Mouse (Mus musculus) neural tube, embryonic 14.5 days (tissue): ENCODE measurements around the gene Nup160. TPM values are rescaled to one million over a fixed set of nuclear protein-coding genes. Genes with fewer than 3 reads are reported as not detected.

Experiments
- ATAC-seq: fragments of 200-750 bp; cut with Nextera tagmentation; 2 replicates; pipeline ENCODE4 v1.8.0; 2017; ENCODE audit warnings: low read depth, mild to moderate bottlenecking, moderate TSS enrichment, moderate library complexity
- H3K27ac ChIP-seq: fragments of 300-500 bp; sonication (generic); 2 replicates; pipeline ENCODE4 v1.5.1; 2014; ENCODE audit warnings: low read depth, mild to moderate bottlenecking, control low read depth, low read length, moderate library complexity, mixed read lengths
- H3K27me3 ChIP-seq: fragments of 300-500 bp; sonication (generic); 2 replicates; pipeline ENCODE4 v1.6.1; 2014; ENCODE audit warnings: low read length; ENCODE audit not compliant: control insufficient read depth, insufficient read depth
- H3K36me3 ChIP-seq: fragments of 300-500 bp; sonication (generic); 2 replicates; pipeline ENCODE4 v1.6.1; 2014; ENCODE audit warnings: low read length, mixed read lengths; ENCODE audit not compliant: control insufficient read depth, insufficient read depth
- H3K4me1 ChIP-seq: fragments of 300-500 bp; sonication (generic); 2 replicates; pipeline ENCODE4 v1.6.1; 2014; ENCODE audit warnings: low read length; ENCODE audit not compliant: control insufficient read depth, insufficient read depth
- H3K4me2 ChIP-seq: fragments of 300-500 bp; sonication (generic); 2 replicates; pipeline ENCODE4 v1.6.1; 2014; ENCODE audit warnings: mild to moderate bottlenecking, low read depth, low read length, control low read depth
- H3K4me3 ChIP-seq: fragments of 300-500 bp; sonication (generic); 2 replicates; pipeline ENCODE4 v1.5.1; 2014; ENCODE audit warnings: low read depth, low read length, control low read depth, mixed read lengths
- H3K9ac ChIP-seq: fragments of 300-500 bp; sonication (generic); replicated peaks from 2 replicates; pipeline ENCODE4 v1.6.1; 2014; ENCODE audit warnings: low read depth, mild to moderate bottlenecking, control low read depth, low read length, mixed read lengths
- H3K9me3 ChIP-seq: fragments of 300-500 bp; sonication (generic); 2 replicates; pipeline ENCODE4 v1.6.1; 2016; ENCODE audit warnings: low read length; ENCODE audit not compliant: control insufficient read depth
- WGBS: fragments of 180-500 bp; shearing (Covaris S2); extraction: QIAGEN DNeasy Blood & Tissue Kit; methylation state at CpG from one replicate; pipeline ENCODE4 v1.1.7; 2014; 5-methylcytosine and 5-hydroxymethylcytosine counted together
- polyA plus RNA-seq: library from polyadenylated mRNA; unstranded; fragments of >200 nt; fragmentation: Nextera tagmentation; extraction: Ambion mirVana; gene quantifications from 2 replicates; pipeline ENCODE4 v1.2.1, GENCODE M21; 2014

The Nup160 gene
- polyA plus RNA-seq, 1 experiment from 2014 or later = 29.2 TPM

DNA sequence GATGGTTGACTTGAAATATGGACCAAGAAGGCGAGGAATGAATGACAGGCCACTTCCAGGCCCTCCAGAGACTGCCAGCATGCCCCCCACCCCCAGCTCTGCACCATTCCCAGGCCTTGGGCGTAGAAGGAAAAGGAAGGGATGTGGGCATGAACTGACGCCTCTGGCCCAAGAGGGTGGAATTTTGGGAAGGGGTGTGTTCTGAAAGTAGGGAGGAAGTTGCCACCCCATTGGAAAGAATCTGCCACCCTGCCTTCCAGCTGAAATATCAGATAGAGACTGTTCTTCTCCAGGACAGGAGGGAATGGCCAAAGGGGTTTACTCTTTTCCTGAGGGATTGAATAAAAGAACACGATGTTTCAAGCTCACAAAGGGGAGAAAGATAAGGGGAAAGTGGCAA is 18.4 kb upstream of the Nup160 start:
- Histone ChIP-seq H3K4me2 (no peak overlapping the region), H3K4me1 (no peaks in the 10 kb centered on the region), H3K4me3 (no peak overlapping the region), H3K27me3 (no peaks in the 10 kb centered on the region), H3K9ac (no peak overlapping the region), H3K36me3 (no peaks in the 10 kb centered on the region), H3K27ac (no peak overlapping the region), H3K9me3 (no peaks in the 10 kb centered on the region)
- 89% methylated on average over 4 of the region's 4 CpGs for WGBS
- ATAC-seq = no peak

- H3K27me3 ChIP-seq = no peaks in the 10 kb centered on the region
- no peak overlapping the region for H3K4me3 ChIP-seq
- H3K9me3 ChIP-seq = no peaks in the 10 kb centered on the region
- WGBS = 89% methylated on average over 1 of the region's 1 CpGs
- no peak overlapping the region for H3K9ac ChIP-seq
- no peak for ATAC-seq
- H3K4me1 ChIP-seq = no peaks in the 10 kb centered on the region
- H3K27ac ChIP-seq = no peak overlapping the region
- no peak overlapping the region for H3K4me2 ChIP-seq
- H3K36me3 ChIP-seq = no peaks in the 10 kb centered on the region
These were observed 18.0 kb upstream of the Nup160 start for GRCm38 (mm10) chr2:90659016-90659415.

DNA sequence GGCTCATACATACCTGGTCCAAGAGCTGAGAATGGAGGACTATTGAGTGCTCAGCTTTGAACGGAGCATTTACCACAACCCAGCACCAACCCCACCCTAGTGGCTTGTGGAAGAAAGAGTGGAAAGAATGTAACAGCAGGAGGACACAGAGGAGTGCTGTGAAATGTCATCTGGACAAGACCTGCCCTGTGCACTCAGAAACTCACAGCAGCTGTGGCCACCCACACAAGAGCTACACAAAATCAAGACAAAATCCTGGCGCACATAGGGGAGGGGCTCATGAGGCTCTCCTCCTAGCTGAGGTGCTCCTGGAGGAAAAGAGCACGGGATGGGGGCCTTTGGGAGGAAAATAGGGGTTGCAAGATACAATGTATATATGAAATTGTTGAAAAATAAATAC is 17.4 kb upstream of the Nup160 start:
- H3K4me1 ChIP-seq = no peaks in the 10 kb centered on the region
- H3K4me3 ChIP-seq = no peak overlapping the region
- no peaks in the 10 kb centered on the region for H3K36me3 ChIP-seq
- H3K27ac ChIP-seq = no peak overlapping the region
- no peak overlapping the region for H3K4me2 ChIP-seq
- H3K27me3 ChIP-seq = no peaks in the 10 kb centered on the region
- no peaks in the 10 kb centered on the region for H3K9me3 ChIP-seq
- WGBS = 75% methylated on average over 3 of the region's 3 CpGs
- no peak overlapping the region for H3K9ac ChIP-seq
- no peak for ATAC-seq

- Histone ChIP-seq H3K4me1 (no peaks in the 10 kb centered on the region), H3K4me2 (no peak overlapping the region), H3K9me3 (no peaks in the 10 kb centered on the region), H3K27ac (no peak overlapping the region), H3K36me3 (no peaks in the 10 kb centered on the region), H3K4me3 (no peak overlapping the region), H3K9ac (no peak overlapping the region), H3K27me3 (no peaks in the 10 kb centered on the region)
- ATAC-seq = no peak
- WGBS = 93% methylated on average over 1 of the region's 1 CpGs
These were observed 16.1 kb upstream of the Nup160 start for GRCm38 (mm10) chr2:90660947-90661346.

- no peaks in the 10 kb centered on the region for H3K27me3 ChIP-seq
- no peak overlapping the region for H3K4me2 ChIP-seq
- no peak for ATAC-seq
- H3K4me1 ChIP-seq = no peaks in the 10 kb centered on the region
- H3K9ac ChIP-seq = no peak overlapping the region
- 43% methylated on average over 3 of the region's 3 CpGs for WGBS
- H3K27ac ChIP-seq = no peak overlapping the region
- no peaks in the 10 kb centered on the region for H3K36me3 ChIP-seq
- H3K4me3 ChIP-seq = no peak overlapping the region
- no peaks in the 10 kb centered on the region for H3K9me3 ChIP-seq
These were observed 15.6 kb upstream of the Nup160 start for GRCm38 (mm10) chr2:90661426-90661825.

DNA sequence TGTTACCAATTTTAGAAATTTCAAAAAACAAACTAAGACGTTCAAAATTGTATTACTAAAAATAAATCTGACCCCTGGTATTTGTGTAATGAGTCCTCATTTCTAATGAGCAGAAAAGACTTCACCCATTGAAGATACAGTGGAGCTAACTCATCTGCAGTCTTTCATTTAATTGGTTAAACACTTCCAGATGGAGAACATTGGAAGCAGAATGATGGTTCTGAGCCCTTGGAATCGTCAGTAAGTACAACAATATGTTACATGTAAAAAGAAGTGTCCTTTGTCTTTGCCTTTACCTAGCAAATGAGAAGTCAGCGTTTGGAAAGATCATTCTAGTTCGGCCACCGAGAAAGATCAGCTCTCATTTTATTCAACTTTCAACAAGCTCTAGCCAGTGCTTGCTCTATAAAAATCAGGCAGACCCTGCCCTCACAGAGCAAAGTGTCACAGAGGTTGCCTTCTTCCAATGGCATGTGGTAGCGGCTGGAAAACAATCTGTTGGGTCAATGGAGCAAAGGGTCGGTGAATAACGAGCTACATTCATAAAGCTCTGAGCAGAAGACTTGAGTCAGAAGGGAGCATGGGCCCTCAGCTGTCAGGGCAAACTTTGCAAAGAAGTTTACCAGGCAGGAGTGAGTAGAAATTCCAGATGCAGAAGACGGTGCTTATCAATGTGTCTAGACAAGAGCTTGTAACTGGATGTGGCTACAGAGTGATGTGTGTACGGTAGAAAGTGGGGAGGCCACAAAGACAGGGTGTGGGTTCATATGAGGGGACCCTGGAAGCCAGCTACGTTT is 10.2 kb upstream of the Nup160 start:
- Histone ChIP-seq H3K4me2 (no peak overlapping the region), H3K36me3 (no peaks in the 10 kb centered on the region), H3K9ac (no peak overlapping the region), H3K27ac (no peak overlapping the region), H3K9me3 (no peaks in the 10 kb centered on the region), H3K4me1 (no peaks in the 10 kb centered on the region), H3K27me3 (no peaks in the 10 kb centered on the region), H3K4me3 (no peak overlapping the region)
- 68% methylated on average over 11 of the region's 11 CpGs for WGBS
- no peak for ATAC-seq

DNA sequence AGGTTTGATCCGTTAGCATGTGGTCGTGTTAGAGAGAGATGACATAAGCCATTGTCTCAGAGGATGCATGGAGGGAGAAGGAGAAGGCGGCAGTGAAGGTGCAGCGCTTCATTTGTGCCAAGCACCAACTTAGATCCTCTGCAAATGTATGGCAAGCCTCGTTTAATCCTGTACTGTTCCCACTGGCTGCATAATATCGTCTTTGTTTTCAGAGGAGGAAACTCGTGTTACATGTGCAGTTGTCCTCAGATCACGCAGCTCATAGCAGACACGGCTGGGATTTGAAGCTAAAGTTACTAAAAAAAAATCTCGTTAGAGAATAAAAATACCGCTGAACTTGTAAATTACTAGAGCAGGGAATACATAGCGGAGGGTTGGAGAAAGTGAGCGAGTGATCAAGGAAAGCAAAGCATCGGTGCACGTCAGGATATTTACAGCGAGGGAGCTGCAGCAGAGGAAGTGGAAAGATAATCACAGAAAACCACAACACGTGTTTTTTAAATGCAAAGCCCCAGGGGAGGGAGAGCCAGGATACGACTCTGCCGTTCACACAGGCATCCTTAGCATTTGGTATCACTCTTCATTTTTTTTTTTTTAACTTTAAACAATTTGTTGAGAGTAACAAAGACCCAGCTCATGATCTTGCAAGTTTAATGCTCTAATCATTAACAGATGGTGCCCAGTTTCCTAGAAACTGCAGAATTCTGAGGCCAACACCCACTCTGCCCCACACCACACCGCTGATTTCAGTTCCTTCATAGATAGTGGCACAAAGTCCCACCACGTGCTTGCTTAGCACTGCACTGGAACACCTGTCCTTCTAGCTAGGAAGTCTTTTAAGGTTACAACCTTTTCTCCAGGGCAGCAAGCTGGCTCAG is 9.4 kb upstream of the Nup160 start:
- H3K27me3 ChIP-seq = no peaks in the 10 kb centered on the region
- no peak overlapping the region for H3K9ac ChIP-seq
- no peak overlapping the region for H3K27ac ChIP-seq
- no peak overlapping the region for H3K4me3 ChIP-seq
- H3K36me3 ChIP-seq = no peaks in the 10 kb centered on the region
- H3K4me1 ChIP-seq = no peaks in the 10 kb centered on the region
- H3K4me2 ChIP-seq = 0 out of 2 replicates have a peak overlapping the region, but pooled peaks have one; percentile 1
- H3K9me3 ChIP-seq = no peaks in the 10 kb centered on the region
- ATAC-seq = no peak
- WGBS = 44% methylated on average over 21 of the region's 21 CpGs

GRCm38 (mm10) chr2:90670343-90670742 is 6.7 kb upstream of the Nup160 start:
- Histone ChIP-seq H3K9me3 (no peaks in the 10 kb centered on the region), H3K4me1 (no peaks in the 10 kb centered on the region), H3K36me3 (no peaks in the 10 kb centered on the region), H3K4me3 (no peak overlapping the region), H3K4me2 (no peak overlapping the region), H3K9ac (no peak overlapping the region), H3K27me3 (no peaks in the 10 kb centered on the region), H3K27ac (no peak overlapping the region)
- 89% methylated on average over 6 of the region's 6 CpGs for WGBS
- no peak for ATAC-seq

DNA sequence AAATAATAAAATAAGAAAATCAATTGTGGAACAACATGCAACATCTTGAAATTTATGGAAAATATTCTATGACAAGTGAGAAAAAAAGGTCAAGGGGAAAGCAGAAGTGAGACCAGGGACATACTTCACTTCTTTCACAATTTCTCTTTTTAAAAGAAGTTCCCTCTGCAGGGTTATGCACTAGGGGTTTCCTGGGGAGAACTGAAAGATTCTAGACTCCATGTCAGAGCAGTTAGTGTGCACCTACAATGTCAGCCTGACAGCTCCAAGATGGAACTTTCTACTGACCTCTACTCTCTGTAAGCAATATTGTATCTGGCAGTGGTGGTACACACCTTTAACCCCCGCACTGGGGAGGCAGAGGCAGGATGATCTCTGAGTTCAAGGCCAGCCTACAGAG is 3.7 kb upstream of the Nup160 start:
- Histone ChIP-seq H3K27me3 (no peaks in the 10 kb centered on the region), H3K36me3 (no peaks in the 10 kb centered on the region)
- WGBS = 97% methylated on average over 1 of the region's 1 CpGs

More for the DNA sequence above, 3.7 kb upstream of the Nup160 start:
- Histone ChIP-seq H3K4me2 (no peak overlapping the region), H3K4me1 (no peaks in the 10 kb centered on the region), H3K27ac (no peak overlapping the region), H3K9me3 (no peaks in the 10 kb centered on the region), H3K9ac (no peak overlapping the region), H3K4me3 (no peak overlapping the region)
- no peak for ATAC-seq
